Mouse (Mus musculus): ENCODE data around the gene Mre11a. TPM values are rescaled to one million over a fixed set of nuclear protein-coding genes. Genes with fewer than 3 reads are reported as not detected.
A peak's percentile ranks its signal among the peaks of the same experiment; 100 is the strongest.

Mre11a gene
- 32.8 and 40.5 TPM in 2 replicates for polyA plus RNA-seq (2014; fragmentation: Nextera tagmentation; extraction: Ambion mirVana)

- ATAC-seq (replicated peaks; ENCODE audit: low FRiP score): peak; percentile 99
- WGBS: under 1% methylated on average over 62 of the region's 62 CpGs
Measured at GRCm38 (mm10) chr9:14784039-14785002, at the start of gene Mre11a, which contains the start of gene Ankrd49. TSS of gene Mre11a (plus strand) at chr9:14784654. TSS of gene Ankrd49 (minus strand) at chr9:14784856.

GRCm38 (mm10) chr9:14739498-14740150 is 44.8 kb upstream of the Mre11a start:
- Histone ChIP-seq H3K27me3 (ENCODE audit: control insufficient read depth, insufficient read depth, low read length) (no peaks in the 10 kb centered on the region), H3K9me3 (ENCODE audit: control insufficient read depth, low read length) (no peaks in the 10 kb centered on the region), H3K9ac (ENCODE audit: low read length) (no peak overlapping the region), H3K4me1 (replicated peaks; ENCODE audit: control insufficient read depth, insufficient read depth, low read length) (no peaks in the 10 kb centered on the region), H3K27ac (ENCODE audit: low read depth, low read length) (no peak overlapping the region), H3K4me2 (ENCODE audit: low read depth, low read length, severe bottlenecking) (no peak overlapping the region), H3K4me3 (ENCODE audit: low read depth, low read length) (no peak overlapping the region), H3K36me3 (ENCODE audit: control insufficient read depth, insufficient read depth, low read length) (no peaks in the 10 kb centered on the region)
- WGBS: 88% methylated on average over 4 of the region's 4 CpGs
- DNase-seq (ENCODE audit: low spot score) (no peak), ATAC-seq (replicated peaks; ENCODE audit: low FRiP score) (no peak)

More at GRCm38 (mm10) chr9:14784039-14785002, at the start of gene Mre11a, which contains the start of gene Ankrd49:
- Histone ChIP-seq H3K9ac (ENCODE audit: low read length) (peak within 1 kb of the TSS; percentile 87), H3K27ac (ENCODE audit: low read depth, low read length) (peak within 1 kb of the TSS; percentile 89), H3K4me2 (ENCODE audit: low read depth, low read length, severe bottlenecking) (peak within 1 kb of the TSS; percentile 80), H3K27me3 (ENCODE audit: control insufficient read depth, insufficient read depth, low read length) (no peaks in the 10 kb centered on the region), H3K9me3 (ENCODE audit: control insufficient read depth, low read length) (no peaks in the 10 kb centered on the region), H3K4me1 (replicated peaks; ENCODE audit: control insufficient read depth, insufficient read depth, low read length) (no peaks in the 10 kb centered on the region), H3K36me3 (ENCODE audit: control insufficient read depth, insufficient read depth, low read length) (peaks cover 3% of the 10 kb centered on the region; the same call in 1 of the 2 replicates), H3K4me3 (ENCODE audit: low read depth, low read length) (peak within 1 kb of the TSS; percentile 76)
- DNase-seq (ENCODE audit: low spot score): peak; percentile 94

- no peak for DNase-seq (ENCODE audit: low spot score)
- Histone ChIP-seq H3K4me3 (ENCODE audit: low read depth, low read length) (no peak within 1 kb of the TSS), H3K4me2 (ENCODE audit: low read depth, low read length, severe bottlenecking) (no peak within 1 kb of the TSS), H3K4me1 (replicated peaks; ENCODE audit: control insufficient read depth, insufficient read depth, low read length) (no peaks in the 10 kb centered on the region), H3K36me3 (ENCODE audit: control insufficient read depth, insufficient read depth, low read length) (no peaks in the 10 kb centered on the region), H3K27me3 (ENCODE audit: control insufficient read depth, insufficient read depth, low read length) (no peaks in the 10 kb centered on the region), H3K27ac (ENCODE audit: low read depth, low read length) (no peak within 1 kb of the TSS), H3K9ac (ENCODE audit: low read length) (no peak within 1 kb of the TSS), H3K9me3 (ENCODE audit: control insufficient read depth, low read length) (no peaks in the 10 kb centered on the region)
- 88% methylated on average over 19 of the region's 19 CpGs for WGBS
- no peak for ATAC-seq (replicated peaks; ENCODE audit: low FRiP score)
Measured at GRCm38 (mm10) chr9:14740151-14740924, 44.1 kb upstream of the Mre11a start, which contains the start of gene Piwil4. TSS of gene Piwil4 (minus strand) at chr9:14740733.

DNA sequence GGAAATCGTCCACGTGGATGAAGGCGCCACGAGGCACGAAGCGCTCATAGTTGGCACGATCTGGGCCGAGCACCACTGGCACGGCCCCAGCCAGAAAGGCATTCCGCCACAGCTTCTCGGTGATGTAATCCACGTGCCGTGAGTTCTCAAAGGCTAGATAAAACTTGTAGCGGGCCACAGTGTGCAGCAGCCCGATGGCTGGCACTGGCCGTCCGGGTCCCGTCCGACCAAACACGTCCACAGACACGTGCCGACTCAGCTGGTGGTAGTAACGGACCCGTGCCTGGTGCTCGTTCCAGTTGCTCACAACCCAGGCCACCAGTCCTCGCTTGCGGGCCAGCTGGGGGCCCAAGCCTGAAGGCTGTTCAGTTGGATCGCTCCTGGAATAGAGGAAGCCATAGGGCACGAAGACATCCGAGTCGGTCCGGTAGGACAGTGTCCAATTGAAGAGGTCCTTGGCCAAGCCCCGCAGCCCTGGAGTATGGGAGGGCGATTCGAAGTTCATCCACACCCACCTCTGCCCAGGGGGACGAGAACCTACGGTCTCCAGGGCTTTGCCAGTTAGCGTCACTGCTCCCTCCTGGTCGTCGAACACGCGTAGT is 33.5 kb upstream of the Mre11a start:
- peak overlapping the region; percentile 95 for H3K4me2 ChIP-seq (ENCODE audit: low read depth, low read length, severe bottlenecking)
- peaks cover 5% of the 10 kb centered on the region; the same call in 1 of the 2 replicates for H3K4me1 ChIP-seq (replicated peaks; ENCODE audit: control insufficient read depth, insufficient read depth, low read length)
- ATAC-seq (replicated peaks; ENCODE audit: low FRiP score): peak; percentile 36
- H3K36me3 ChIP-seq (ENCODE audit: control insufficient read depth, insufficient read depth, low read length): no peaks in the 10 kb centered on the region
- H3K9me3 ChIP-seq (ENCODE audit: control insufficient read depth, low read length): no peaks in the 10 kb centered on the region
- H3K27ac ChIP-seq (ENCODE audit: low read depth, low read length): no peak overlapping the region
- peak overlapping the region; percentile 56 for H3K9ac ChIP-seq (ENCODE audit: low read length)
- peak overlapping the region; percentile 51 for H3K4me3 ChIP-seq (ENCODE audit: low read depth, low read length)
- DNase-seq (ENCODE audit: low spot score): peak; percentile 56
- H3K27me3 ChIP-seq (ENCODE audit: control insufficient read depth, insufficient read depth, low read length): peaks cover 12% of the 10 kb centered on the region
- WGBS: 56% methylated on average over 42 of the region's 42 CpGs

DNA sequence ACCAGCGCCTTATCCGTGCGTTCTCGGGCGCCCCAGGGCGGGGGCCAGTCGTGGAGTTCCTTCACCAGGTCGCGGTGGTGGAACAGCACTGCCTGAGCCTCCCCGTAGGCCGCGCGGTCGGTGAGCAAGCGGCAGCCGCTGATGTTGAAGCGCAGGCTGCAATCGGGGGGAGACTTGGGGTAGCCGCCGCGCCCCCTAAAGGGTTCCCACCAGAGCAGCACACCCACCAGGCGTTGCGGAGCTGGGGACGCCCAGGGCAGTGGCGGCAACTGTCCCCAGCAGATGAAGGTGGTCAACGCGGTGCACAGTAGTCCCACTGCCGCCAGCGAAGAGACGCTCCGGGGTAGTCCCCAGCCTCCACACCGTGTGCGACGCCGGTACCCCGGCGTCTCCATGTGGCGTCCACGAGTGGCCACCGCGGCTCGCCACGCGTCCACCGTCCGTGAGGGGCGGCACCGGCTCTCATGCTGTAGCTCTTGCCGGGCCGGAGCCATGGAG is 32.9 kb upstream of the Mre11a start:
- peak; percentile 70 for DNase-seq (ENCODE audit: low spot score)
- H3K27me3 ChIP-seq (ENCODE audit: control insufficient read depth, insufficient read depth, low read length): peaks cover 12% of the 10 kb centered on the region
- H3K36me3 ChIP-seq (ENCODE audit: control insufficient read depth, insufficient read depth, low read length): no peaks in the 10 kb centered on the region
- ATAC-seq (replicated peaks; ENCODE audit: low FRiP score): peak; percentile 79
- H3K4me2 ChIP-seq (ENCODE audit: low read depth, low read length, severe bottlenecking): peak overlapping the region; percentile 95
- WGBS: under 1% methylated on average over 49 of the region's 50 CpGs
- H3K4me3 ChIP-seq (ENCODE audit: low read depth, low read length): peak overlapping the region; percentile 51
- H3K9me3 ChIP-seq (ENCODE audit: control insufficient read depth, low read length): no peaks in the 10 kb centered on the region
- H3K9ac ChIP-seq (ENCODE audit: low read length): peak overlapping the region; percentile 56
- peaks cover 5% of the 10 kb centered on the region; the same call in 1 of the 2 replicates for H3K4me1 ChIP-seq (replicated peaks; ENCODE audit: control insufficient read depth, insufficient read depth, low read length)
- H3K27ac ChIP-seq (ENCODE audit: low read depth, low read length): no peak overlapping the region

GRCm38 (mm10) chr9:14752001-14752522 is 32.4 kb upstream of the Mre11a start, which contains the start of gene Fut4:
TSS of gene Fut4 (minus strand) at chr9:14752393.
- ATAC-seq (replicated peaks; ENCODE audit: low FRiP score) (peak; percentile 79), DNase-seq (ENCODE audit: low spot score) (peak; percentile 68)
- Histone ChIP-seq H3K27ac (ENCODE audit: low read depth, low read length) (no peak within 1 kb of the TSS), H3K36me3 (ENCODE audit: control insufficient read depth, insufficient read depth, low read length) (no peaks in the 10 kb centered on the region), H3K4me3 (ENCODE audit: low read depth, low read length) (peak within 1 kb of the TSS; percentile 51), H3K9me3 (ENCODE audit: control insufficient read depth, low read length) (no peaks in the 10 kb centered on the region), H3K4me2 (ENCODE audit: low read depth, low read length, severe bottlenecking) (peak within 1 kb of the TSS; percentile 95), H3K27me3 (ENCODE audit: control insufficient read depth, insufficient read depth, low read length) (peaks cover 12% of the 10 kb centered on the region), H3K4me1 (replicated peaks; ENCODE audit: control insufficient read depth, insufficient read depth, low read length) (peaks cover 5% of the 10 kb centered on the region; the same call in 1 of the 2 replicates), H3K9ac (ENCODE audit: low read length) (peak within 1 kb of the TSS; percentile 56)
- WGBS: under 1% methylated on average over 24 of the region's 28 CpGs

DNA sequence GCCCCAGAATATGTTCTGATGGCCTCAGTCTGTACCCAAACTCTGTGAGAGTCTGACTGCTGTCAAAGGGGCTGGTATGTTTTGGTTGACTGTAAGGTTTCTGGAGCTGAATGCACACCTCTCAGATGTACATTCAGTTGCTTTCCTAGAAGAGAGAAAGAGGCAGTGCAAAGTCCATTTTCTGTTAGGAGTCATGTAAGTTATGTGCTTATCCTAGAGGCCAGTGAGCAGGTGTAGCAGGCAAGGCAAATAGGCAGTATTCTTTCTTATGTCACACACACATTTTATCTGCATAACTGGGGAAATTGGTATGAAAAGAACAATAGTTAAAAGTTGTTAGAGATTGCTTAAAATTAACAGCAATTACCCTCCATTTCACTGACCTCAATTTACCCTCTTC is 30.5 kb upstream of the Mre11a start:
- DNase-seq (ENCODE audit: low spot score) (no peak), ATAC-seq (replicated peaks; ENCODE audit: low FRiP score) (no peak)
- peaks cover 5% of the 10 kb centered on the region; the same call in 1 of the 2 replicates for H3K4me1 ChIP-seq (replicated peaks; ENCODE audit: control insufficient read depth, insufficient read depth, low read length)
- no peaks in the 10 kb centered on the region for H3K36me3 ChIP-seq (ENCODE audit: control insufficient read depth, insufficient read depth, low read length)
- no peak overlapping the region for H3K4me3 ChIP-seq (ENCODE audit: low read depth, low read length)
- no peak overlapping the region for H3K9ac ChIP-seq (ENCODE audit: low read length)
- H3K27ac ChIP-seq (ENCODE audit: low read depth, low read length): no peak overlapping the region
- H3K4me2 ChIP-seq (ENCODE audit: low read depth, low read length, severe bottlenecking): no peak overlapping the region
- no peaks in the 10 kb centered on the region for H3K9me3 ChIP-seq (ENCODE audit: control insufficient read depth, low read length)
- peaks cover 12% of the 10 kb centered on the region for H3K27me3 ChIP-seq (ENCODE audit: control insufficient read depth, insufficient read depth, low read length)

Measured in forebrain, embryonic 11.5 days (tissue).